Mouse (Mus musculus): ENCODE data around the gene Mdn1.

Mdn1 gene

DNA sequence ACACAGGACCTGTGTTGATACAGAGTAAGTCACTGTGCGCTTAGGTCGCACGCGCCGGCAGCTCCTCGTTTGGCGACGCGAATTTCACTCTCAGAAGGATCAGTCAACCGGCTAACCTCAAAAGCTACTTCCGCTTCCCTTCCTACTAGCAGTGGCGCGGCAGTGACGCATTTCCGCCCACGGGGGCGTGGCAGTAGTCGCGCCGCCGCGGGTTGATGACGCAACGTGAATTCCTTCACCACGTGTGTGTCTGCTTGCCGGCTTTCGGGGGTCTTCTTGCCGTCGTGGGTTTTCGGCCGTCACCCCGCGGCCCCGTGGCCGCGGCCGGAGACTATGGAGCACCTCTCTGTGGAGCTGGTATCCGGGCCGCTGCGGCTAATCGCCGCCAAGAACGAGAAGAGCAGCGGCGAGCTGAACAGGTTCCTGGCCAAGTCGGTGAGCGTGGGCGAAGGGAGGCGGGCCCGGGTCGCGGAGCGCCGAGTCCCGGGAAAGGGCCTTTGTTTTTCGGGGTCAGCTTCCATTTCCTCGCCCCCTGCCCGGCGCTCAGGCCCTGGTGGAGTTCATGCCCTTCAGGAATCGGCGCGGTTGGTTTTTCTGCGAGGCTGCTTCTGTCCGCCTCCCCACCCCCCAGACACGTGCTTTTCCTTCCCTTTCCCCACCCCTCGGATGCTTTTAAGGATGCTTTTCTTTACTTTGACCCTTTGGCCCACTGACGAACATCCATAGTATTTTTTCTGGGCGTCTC, at the start of gene Mdn1:
Mdn1 (plus strand) TSS at position 202 of the 745 bp plus-strand sequence.
- in situ Hi-C loops (cut with MboI, MseI), result no loop called here

DNA sequence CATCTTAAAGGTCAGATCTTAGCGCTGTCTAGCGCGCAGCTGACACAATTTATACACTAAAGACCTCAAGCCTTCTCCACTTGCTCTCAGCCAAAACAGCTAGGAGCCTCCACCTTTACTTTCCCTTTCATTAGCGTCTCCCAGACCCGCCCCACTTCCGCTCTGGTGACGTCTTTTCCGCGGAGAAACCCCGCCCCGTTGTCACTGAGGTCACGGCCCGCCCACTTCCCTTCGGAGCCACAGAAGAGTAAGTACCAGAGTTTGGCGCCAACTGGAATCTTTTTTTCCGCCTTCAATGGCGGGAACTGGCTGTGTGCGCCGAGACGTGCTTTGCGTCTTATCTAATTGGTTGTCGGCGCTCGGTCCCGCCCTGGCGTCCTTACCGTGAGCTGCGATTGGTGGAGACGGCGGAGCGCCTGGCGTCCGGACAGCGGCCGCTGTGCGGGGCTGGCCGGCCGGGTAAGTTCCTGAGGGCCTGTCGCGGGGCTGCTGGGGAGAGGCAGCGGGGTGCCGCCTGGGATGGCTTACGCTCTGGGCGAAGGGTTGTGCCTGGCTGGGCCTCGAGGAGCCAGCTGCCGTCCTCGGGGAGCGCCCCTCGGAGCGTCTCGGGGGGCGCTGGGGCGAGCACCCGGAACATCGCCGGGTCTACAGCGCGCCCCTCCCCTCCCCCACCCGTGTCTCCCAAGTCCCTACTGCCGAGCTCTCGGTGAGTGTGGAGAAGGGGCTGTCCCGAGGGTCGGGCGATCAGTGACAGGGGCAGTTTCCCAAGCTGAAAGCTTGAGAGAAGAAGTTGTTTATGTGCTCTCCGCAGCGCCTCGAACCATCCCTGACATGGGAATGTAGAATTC, 41.7 kb upstream of the Mdn1 start, which contains the start of gene Casp8ap2:
Casp8ap2 (plus strand) TSS at position 418 of the 848 bp plus-strand sequence.
- in situ Hi-C loops (cut with MboI, MseI), result no loop called here

DNA sequence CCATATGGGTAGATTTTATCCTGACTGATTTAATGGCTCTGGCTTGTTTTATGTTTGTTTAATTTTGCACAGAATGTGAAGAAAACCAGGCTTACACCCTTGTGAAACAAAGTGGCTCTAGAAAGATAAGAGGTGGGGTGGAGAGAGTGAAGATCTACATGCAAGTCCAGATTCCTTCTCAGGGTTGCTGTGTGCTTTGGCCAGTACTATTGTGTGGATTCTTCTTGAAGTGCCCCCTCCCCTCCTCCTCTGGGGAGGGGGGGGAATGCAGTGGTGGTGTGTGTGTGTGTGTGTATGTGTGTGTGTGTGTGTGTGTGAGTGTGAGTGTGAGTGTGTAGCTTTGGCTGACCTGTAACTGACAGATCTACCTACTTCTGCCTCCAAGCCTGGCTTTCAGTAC, 35.3 kb upstream of the Mdn1 start:
- in situ Hi-C loops (cut with MboI, MseI), result no loop called here

DNA sequence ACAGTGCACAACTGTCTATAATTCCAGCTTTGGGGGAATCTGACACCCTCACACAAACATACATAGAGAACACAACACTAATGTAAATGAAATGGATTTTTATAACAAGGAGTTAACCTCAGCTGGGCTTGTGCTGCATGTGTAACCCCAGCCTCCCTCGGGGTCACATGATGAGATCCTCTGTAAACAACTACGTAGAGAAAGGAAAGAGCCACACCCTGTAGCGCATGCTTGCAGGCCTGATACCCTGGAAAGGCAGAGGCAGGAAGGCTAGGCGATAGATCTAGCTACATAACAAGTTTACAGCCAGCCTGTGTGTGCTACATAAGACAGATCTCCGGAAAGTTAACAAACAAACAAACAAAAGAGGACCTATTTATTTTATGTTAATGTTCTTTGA, 5.2 kb upstream of the Mdn1 start:
- in situ Hi-C loops (cut with MboI, MseI), result no loop called here

DNA sequence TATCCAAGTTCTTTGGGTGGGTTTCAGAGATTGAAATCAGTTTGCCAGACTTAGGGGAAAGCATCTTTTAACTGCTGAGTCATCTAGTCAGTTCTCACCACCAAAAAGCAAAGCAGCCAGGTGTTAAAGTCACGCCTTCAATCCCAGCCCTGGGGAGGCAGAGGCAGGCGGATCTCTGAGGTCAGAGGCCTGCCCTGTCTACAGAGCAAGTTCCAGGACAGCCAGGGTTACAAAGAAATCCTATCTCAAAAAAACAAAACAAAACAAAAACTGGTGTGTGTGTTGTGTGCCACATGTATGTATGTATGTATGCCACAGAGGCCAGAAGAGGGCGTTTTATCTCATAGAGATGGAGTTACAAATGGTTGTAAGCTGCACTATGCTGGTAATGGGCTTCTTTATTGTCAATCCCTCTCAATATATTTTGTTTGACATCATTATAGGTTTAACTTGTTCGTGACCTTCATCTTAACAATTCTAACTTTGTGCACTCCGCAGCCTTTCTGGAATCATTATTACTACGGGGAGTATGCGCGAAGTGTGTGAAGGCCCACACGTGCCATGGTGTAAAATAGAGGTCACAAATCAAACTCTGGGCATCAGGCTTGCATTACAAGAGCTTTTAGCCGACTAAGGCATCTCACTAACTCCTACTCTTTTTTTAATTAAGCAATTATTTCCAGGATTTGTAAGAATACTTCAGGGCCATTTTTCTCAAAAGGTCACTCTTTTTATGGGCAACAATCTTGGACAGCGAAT, 594 bp upstream of the Mdn1 start:
- in situ Hi-C loops (cut with MboI, MseI), result no loop called here

DNA sequence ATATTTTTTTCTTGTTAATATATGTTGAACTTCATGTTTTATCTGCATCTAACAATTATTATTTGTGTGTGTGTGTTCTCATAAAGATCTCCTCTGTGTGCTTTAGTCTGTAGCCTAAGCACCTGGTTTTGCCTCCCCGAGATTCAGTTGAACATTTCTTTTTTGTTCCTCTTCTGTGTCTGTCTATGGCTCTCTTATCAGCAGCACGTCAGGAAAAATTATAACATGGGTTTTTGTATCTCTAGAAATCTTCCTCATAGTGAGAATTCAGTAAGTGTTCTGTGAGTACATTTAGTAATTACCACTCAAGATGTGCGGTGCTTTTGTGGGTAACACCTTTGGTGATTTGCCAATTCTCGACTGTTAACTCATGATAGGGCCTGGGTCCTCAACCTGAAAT, 8.9 kb downstream of the Mdn1 start:
- in situ Hi-C loops (cut with MboI, MseI), result loop anchor here in 1 of 2 experiments (10.0 kb wide), 1 partner anchor 231 kb away; no protein-coding TSS in a partner anchor

DNA sequence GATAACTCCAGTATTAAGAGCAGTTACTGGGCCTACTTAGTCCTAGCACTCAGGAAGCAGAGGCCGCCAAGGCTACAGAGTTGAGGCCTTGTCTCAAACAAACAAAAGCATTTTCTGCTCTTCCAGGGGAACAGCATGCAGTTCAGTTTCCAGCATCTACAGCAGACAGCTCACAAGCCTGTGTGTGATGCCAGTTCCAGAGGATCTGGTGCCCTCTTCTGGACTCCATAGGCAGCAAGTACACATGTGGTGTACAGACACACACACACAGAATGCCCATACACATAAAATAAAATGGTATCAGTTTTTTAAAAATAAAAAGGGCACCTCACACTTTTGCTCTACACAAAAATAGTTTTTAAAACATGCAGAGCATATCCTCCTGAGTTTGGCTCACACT, 11.4 kb downstream of the Mdn1 start:
- in situ Hi-C loops (cut with MboI, MseI), result loop anchor here in 1 of 2 experiments (10.0 kb wide), 1 partner anchor 233 kb away; no protein-coding TSS in a partner anchor

DNA sequence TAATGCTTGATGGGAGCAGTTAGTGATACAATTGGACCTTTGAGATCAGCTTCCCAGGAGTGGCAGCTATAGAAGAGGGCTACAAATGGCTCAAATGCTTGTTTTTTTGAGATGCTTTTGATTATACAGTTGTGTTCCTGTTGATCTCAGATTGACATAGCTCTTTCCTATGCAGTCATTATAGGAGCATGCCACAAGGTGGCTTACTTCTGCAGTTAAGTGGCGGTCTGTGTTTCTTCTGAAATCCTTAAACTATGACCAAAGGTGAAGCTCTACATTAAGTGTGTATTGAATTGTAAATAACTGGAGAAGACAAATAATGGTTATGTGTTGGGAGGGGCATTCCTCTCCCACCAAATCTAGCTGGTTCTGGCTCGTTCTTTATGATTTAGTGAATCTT, 12.9 kb downstream of the Mdn1 start:
- in situ Hi-C loops (cut with MboI, MseI), result loop anchor here (10.0 kb wide), 2 partner anchors 235 to 905 kb away; no protein-coding TSS in a partner anchor

DNA sequence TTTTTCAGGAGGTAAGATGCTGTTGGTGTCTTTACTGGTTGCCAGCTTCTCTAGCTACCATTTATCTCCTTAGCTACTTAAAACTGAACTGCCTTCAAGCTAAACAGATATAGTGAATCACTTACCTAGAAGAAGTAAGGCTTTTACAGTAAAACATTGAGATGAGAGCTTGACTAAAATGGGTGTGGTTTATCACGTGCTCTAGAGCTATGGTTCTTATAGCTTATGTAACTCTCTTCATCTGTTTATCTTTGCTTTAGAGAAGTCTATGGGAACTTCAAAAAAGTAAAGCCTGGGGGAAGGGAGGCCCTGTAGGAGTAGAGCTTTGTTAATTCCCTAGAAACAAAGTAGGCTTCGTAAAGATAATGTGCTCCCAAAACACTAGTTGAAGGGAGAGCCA, 17.1 kb downstream of the Mdn1 start:
- in situ Hi-C loops (cut with MboI, MseI), result loop anchor here in 1 of 2 experiments (10.0 kb wide), 1 partner anchor 909 kb away; no protein-coding TSS in a partner anchor

DNA sequence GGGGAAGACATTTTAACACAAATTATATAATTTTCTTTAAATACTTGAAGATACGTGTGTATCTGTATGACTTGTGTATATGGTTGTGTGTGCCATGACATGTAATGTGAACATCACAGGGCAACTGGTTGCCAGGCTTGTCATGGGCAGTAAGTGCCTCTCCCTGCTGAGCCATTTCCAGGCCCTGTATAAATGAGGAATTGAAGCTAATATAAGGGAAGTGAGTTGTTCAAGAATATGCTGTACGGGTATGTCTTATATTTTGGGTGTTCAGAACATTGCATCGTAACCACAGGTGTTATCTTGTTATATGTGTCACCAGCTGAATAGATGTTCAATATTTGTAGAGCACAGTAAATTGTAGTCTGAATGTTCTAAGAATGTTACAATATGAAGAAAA, 20.6 kb downstream of the Mdn1 start:
- in situ Hi-C loops (cut with MboI, MseI), result loop anchor here in 1 of 2 experiments (10.0 kb wide), 1 partner anchor 913 kb away; no protein-coding TSS in a partner anchor

DNA sequence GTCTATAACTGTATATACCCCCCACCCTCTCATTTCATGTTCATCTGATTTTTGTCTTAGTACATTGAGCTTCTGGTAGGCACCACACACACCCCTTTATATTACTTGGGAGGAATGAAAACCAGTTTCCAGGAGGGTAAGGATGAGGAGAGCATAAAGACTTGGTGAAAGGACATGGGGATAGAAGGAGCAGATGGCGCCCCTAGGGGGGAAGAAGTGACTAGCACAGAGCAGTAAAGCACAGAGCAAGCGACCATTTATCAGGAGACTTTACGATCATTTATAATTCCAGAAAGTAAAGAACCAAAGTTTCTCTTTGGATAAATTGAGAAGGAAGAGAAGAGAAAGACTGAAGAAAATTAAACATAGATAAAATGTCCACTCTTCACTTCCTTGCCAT, 23.9 kb downstream of the Mdn1 start:
- in situ Hi-C loops (cut with MboI, MseI), result no loop called here

DNA sequence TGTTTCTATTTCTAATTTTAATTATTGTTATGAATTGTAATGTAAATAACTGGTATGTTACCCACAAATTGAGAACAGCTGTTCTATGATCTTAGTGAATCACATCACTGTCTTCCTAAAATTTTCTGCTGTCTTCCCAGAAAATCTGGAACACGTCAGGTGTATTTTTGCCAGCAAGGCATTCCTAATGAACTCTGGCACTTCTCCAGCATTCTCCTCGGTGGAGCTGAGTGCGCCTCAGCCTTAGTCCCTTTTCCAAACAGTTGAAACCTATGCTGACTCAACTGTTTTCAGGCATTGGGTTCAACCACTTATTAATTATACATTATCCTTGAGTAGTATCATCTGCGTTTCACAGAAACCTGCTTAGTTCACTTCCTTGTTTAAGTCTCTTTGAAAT, 25.6 kb downstream of the Mdn1 start:
- in situ Hi-C loops (cut with MboI, MseI), result no loop called here

DNA sequence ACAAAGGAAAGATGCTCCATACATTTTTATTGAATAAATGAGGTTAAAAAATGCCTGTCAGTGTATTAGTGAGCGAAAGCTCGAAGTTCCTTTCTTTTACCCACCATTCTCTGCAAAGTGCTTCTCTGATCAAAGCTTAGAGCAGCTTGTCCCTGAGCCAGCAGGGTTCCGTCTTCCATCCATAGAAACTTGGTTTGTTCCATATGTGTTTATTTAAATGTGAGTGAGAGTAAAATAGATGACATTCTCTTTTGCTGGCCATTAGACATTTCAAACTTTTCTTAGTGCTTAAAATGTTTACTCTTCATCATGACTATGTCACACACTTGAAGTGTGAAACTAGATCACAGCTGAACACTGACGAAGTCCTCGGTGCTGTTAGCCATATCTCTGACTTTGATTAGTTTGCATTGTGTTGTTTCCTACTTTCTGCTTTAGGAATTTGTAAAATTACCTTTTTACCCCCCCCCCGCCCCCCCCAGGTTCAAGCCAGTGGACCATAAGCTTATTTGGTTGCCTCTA, 26.2 kb downstream of the Mdn1 start:
- in situ Hi-C loops (cut with MboI, MseI), result no loop called here

DNA sequence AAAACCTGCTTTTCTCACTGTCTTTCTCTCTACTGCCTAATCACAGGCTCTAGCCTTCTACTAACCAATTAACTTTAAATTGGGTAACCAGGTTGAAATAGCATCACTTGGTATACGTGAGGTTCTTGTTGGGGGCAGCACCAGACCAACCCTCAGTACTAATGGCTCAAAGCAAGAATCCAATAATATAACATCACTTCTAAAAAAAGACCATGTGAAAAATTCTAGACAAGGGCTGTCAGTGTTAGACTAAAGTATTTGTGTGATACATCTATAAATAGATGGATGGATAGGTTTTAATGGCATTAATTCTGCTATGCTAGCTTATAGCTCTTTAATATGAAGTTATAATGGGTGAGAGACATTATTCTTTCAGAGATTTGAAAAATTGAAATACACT, 60.8 kb downstream of the Mdn1 start:
- in situ Hi-C loops (cut with MboI, MseI), result loop anchor here in 1 of 2 experiments (25.0 kb wide), 1 partner anchor 1845 kb away; the partner anchor contains the start of gene Akirin2

DNA sequence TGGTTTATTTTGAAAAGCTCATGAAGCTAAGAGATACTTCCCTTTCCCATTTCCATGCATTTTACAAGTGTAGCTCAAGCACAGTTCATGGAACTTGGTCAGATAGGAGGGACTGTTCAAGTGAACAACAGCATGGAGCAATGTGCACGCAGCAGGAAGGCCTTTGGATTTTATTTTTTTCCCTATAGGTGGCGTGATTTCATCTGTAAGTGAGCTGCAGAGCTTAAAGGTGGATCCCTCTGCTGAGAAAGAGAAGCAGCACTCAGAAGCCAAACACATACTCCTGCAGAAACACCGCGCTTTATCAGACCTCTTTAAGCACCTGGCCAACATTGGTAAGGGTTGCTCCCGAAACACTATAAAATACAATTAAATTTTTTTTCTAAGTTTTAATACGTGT, 88.5 kb downstream of the Mdn1 start:
- in situ Hi-C loops (cut with MboI, MseI), result loop anchor here in 1 of 2 experiments (25.0 kb wide), 1 partner anchor 1867 kb away; the partner anchor contains the start of genes Orc3 and Rars2

DNA sequence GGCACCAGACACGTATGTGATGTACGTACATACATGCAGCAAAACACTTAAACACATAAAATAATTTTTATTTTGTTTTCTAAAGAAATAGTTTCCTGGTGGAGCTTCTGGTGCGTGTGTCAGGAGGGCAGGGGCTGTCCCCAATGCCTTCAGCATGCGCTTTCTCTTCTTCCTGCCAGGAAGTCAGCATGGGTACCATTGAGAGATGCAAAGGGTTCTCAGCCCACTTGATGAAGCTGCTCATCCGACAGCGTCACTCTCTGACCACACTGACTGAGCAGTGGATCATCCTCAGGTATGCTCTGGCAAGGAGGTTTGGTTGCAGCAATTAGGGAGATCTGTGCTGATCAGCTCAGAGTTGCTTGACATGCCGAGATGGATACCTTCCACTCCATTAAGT, 91.5 kb downstream of the Mdn1 start:
- in situ Hi-C loops (cut with MboI, MseI), result loop anchor here in 1 of 2 experiments (25.0 kb wide), 1 partner anchor 1864 kb away; the partner anchor contains the start of genes Orc3 and Rars2

DNA sequence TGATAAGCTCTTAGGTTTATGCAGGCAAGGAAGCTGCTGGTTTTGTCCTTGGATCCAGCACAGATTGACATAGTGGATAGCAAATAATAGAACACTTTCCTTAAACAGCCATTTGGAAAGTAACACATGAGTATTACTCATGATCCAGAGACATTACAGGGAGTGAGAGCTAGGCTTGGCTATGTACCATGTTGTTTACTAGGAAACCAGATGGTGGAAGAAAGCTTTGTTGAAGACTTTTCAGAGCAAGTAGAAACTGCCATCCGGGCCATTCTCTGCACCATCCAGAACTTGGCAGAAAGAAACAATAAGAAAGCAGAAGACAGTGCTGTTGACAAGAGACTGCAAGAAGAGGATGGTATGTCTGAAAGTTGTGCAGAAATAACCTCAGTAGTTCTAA, 93.8 kb downstream of the Mdn1 start:
- in situ Hi-C loops (cut with MboI, MseI), result no loop called here

DNA sequence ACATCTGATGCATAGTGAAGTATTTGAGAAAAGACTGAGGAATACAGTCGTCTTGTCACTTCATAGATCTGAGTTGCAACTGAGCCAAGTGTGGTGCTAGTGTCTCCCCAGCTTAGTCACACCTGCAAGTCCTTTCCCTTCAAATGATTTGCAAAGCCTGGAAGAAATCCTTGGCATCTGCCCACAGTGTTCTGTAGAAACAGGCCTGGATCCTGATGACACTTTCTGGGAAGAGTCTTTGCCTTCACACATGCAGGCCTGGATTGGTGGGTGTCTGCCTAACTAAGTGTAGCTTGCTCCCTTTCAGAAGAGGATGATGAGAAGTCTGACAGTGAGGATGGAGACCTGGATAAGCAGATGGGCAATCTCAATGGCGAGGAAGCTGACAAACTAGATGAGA, 100.5 kb downstream of the Mdn1 start:
- in situ Hi-C loops (cut with MboI, MseI), result no loop called here

DNA sequence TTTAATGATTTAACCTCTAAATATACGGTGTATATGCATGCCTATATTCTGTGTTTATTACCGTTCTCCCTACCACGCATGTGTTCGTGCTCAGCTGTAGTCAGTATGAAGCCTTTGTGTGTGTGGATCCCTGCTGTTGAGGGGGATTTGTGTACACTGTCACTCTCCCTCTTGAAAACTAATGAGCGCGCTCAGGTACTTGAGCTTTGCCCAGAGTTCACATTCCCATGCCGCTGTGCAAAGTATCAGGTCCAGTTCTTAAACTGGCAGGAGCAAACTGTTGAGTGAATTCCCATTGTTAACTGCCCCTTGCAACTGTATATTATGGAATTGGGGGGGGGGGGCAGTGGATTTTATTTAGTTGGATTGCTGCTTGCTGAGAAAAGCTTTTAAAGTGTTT, 110.6 kb downstream of the Mdn1 start:
- in situ Hi-C loops (cut with MboI, MseI), result no loop called here

DNA sequence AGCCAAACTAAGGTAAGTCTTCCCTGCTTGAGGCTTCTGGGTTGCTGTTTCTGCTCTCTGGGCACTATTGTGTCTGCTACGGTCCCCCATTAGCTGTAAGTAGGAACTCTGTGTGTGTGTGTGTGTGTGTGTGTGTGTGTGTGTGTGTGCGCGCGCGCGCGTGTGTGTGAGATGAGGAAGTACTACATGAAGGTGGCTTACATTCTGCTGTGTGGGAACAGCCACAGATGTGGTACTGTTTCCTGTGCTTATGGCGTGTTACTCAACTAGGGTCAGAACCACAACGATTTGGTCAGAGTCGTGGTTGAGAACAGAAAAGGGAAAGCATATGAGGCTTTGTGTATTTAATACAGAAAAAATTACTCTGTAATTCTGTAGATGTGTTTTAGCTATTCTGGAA, 111.1 kb downstream of the Mdn1 start:
- in situ Hi-C loops (cut with MboI, MseI), result no loop called here

DNA sequence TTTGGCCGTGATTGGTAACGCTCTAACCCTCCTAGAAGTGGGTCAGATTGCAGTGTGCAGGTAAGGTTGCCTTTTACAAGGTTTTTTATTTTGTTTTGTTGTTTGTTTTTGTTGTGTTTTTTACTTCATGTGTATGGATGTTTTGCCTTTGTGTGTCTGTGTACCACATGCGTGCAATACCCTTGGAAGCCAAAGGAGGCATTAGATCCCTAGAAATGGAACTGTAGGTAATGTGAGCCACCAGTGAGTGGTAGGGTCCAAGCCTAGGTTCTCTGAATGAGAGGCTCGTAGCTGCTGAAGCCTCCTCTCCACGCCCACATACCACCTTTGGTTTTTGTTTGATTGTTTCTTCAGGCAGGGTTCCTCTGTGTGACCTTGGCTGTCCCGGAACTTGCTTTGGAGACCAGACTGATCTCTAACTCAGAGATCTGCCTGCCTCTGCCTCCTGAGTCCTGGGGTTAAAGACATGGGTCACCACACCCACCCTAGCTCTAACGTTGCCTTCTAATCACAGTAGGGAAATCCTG, 113.4 kb downstream of the Mdn1 start:
- in situ Hi-C loops (cut with MboI, MseI), result loop anchor here in 1 of 2 experiments (10.0 kb wide), 1 partner anchor 344 kb away; no protein-coding TSS in a partner anchor
